Mouse (Mus musculus) lung, embryonic 15.5 days (tissue): Measurements from ENCODE around the gene Wdr20. TPM values are rescaled to one million over a fixed set of nuclear protein-coding genes. Genes with fewer than 3 reads are reported as not detected.

ENCODE experiments used
- ATAC-seq: fragments of 200-750 bp; cut with Nextera tagmentation; 2 replicates; pipeline ENCODE4 v1.8.0; 2017; ENCODE audit warnings: moderate number of reproducible peaks, borderline replicate concordance; ENCODE audit not compliant: low FRiP score, low TSS enrichment; ENCODE audit errors: extremely low read depth
- H3K27ac ChIP-seq: fragments of 300-500 bp; sonication (generic); 2 replicates; pipeline ENCODE4 v1.5.1; 2015; ENCODE audit warnings: moderate library complexity, mild to moderate bottlenecking, inconsistent platforms
- H3K27me3 ChIP-seq: fragments of 300-500 bp; sonication (generic); 2 replicates; pipeline ENCODE4 v1.6.1; 2015; ENCODE audit warnings: inconsistent platforms
- H3K36me3 ChIP-seq: fragments of 300-500 bp; sonication (generic); 2 replicates; pipeline ENCODE4 v1.6.1; 2015; ENCODE audit warnings: inconsistent platforms
- H3K4me1 ChIP-seq: fragments of 300-500 bp; sonication (generic); 2 replicates; pipeline ENCODE4 v1.6.1; 2015; ENCODE audit warnings: inconsistent platforms
- H3K4me2 ChIP-seq: fragments of 300-500 bp; sonication (generic); 2 replicates; pipeline ENCODE4 v1.6.1; 2015; ENCODE audit warnings: inconsistent platforms, mild to moderate bottlenecking, moderate library complexity
- H3K4me3 ChIP-seq: fragments of 300-500 bp; sonication (generic); 2 replicates; pipeline ENCODE4 v1.5.1; 2015; ENCODE audit warnings: mild to moderate bottlenecking, inconsistent platforms
- H3K9ac ChIP-seq: fragments of 300-500 bp; sonication (generic); 2 replicates; pipeline ENCODE4 v1.6.1; 2015; ENCODE audit warnings: inconsistent platforms
- H3K9me3 ChIP-seq: fragments of 300-500 bp; sonication (generic); 2 replicates; pipeline ENCODE4 v1.6.1; 2016; ENCODE audit warnings: inconsistent platforms
- WGBS: fragments of 180-500 bp; shearing (Covaris S2); methylation state at CpG from one replicate; pipeline ENCODE4 v1.1.7; 2015; 5-methylcytosine and 5-hydroxymethylcytosine counted together
- polyA plus RNA-seq: library from polyadenylated mRNA; unstranded; fragments of >200 nt; fragmentation: Nextera tagmentation; extraction: Ambion mirVana; gene quantifications from 2 replicates; pipeline ENCODE4 v1.2.1, GENCODE M21; 2015

Wdr20 gene
- polyA plus RNA-seq, 1 experiment from 2014 or later = 23.5 TPM

GRCm38 (mm10) chr12:110836729-110837128 is 99.0 kb downstream of the Wdr20 start:
- H3K4me1 ChIP-seq = peaks cover 2% of the 10 kb centered on the region; the same call in 1 of the 2 replicates
- no peak overlapping the region for H3K4me3 ChIP-seq

GRCm38 (mm10) chr12:110837192-110837841 is 99.6 kb downstream of the Wdr20 start:
- H3K9ac ChIP-seq = no peak overlapping the region

More at GRCm38 (mm10) chr12:110836729-110837128, 99.0 kb downstream of the Wdr20 start:
- H3K4me2 ChIP-seq = no peak overlapping the region
- no peaks in the 10 kb centered on the region for H3K27me3 ChIP-seq
- no peak overlapping the region for H3K9ac ChIP-seq
- WGBS = 35% methylated on average over 6 of the region's 6 CpGs
- peak overlapping the region; percentile 32 for H3K27ac ChIP-seq
- no peaks in the 10 kb centered on the region for H3K9me3 ChIP-seq
- no peaks in the 10 kb centered on the region for H3K36me3 ChIP-seq
- no peak for ATAC-seq

GRCm38 (mm10) chr12:110837850-110838249 is 100.1 kb downstream of the Wdr20 start:
- no peaks in the 10 kb centered on the region for H3K36me3 ChIP-seq
- ATAC-seq = no peak
- no peak overlapping the region for H3K27ac ChIP-seq
- H3K4me1 ChIP-seq = peaks cover 2% of the 10 kb centered on the region; the same call in 1 of the 2 replicates
- no peak overlapping the region for H3K4me2 ChIP-seq
- 83% methylated on average over 8 of the region's 8 CpGs for WGBS
- no peak overlapping the region for H3K9ac ChIP-seq
- no peaks in the 10 kb centered on the region for H3K9me3 ChIP-seq
- H3K4me3 ChIP-seq = no peak overlapping the region
- no peaks in the 10 kb centered on the region for H3K27me3 ChIP-seq

More at GRCm38 (mm10) chr12:110837192-110837841, 99.6 kb downstream of the Wdr20 start:
- H3K4me2 ChIP-seq = no peak overlapping the region
- H3K9me3 ChIP-seq = no peaks in the 10 kb centered on the region
- no peak overlapping the region for H3K4me3 ChIP-seq
- peaks cover 2% of the 10 kb centered on the region; the same call in 1 of the 2 replicates for H3K4me1 ChIP-seq
- 41% methylated on average over 5 of the region's 5 CpGs for WGBS
- ATAC-seq = no peak
- no peaks in the 10 kb centered on the region for H3K27me3 ChIP-seq
- H3K27ac ChIP-seq = peak overlapping the region; percentile 32
- no peaks in the 10 kb centered on the region for H3K36me3 ChIP-seq

- Histone ChIP-seq H3K27ac (peak within 1 kb of the TSS; percentile 6; the same call in 1 of the 2 replicates), H3K36me3 (no peaks in the 10 kb centered on the region), H3K9me3 (no peaks in the 10 kb centered on the region), H3K27me3 (no peaks in the 10 kb centered on the region), H3K4me3 (peak within 1 kb of the TSS; percentile 77), H3K4me2 (peak within 1 kb of the TSS; percentile 62), H3K9ac (peak within 1 kb of the TSS; percentile 49), H3K4me1 (peaks cover 14% of the 10 kb centered on the region; the same call in 1 of the 2 replicates)
- WGBS = under 1% methylated on average over 67 of the region's 71 CpGs
- peak; percentile 68 for ATAC-seq
Measured at GRCm38 (mm10) chr12:110840348-110841198, 102.8 kb downstream of the Wdr20 start, which contains the start of gene Mok. Gene Mok (minus strand): TSS chr12:110840939.

GRCm38 (mm10) chr12:110841731-110842493 is 104.2 kb downstream of the Wdr20 start:
- Histone ChIP-seq H3K4me2 (no peak overlapping the region), H3K36me3 (no peaks in the 10 kb centered on the region), H3K9me3 (no peaks in the 10 kb centered on the region), H3K27me3 (no peaks in the 10 kb centered on the region), H3K4me3 (no peak overlapping the region; the same call in 1 of the 2 replicates), H3K27ac (no peak overlapping the region), H3K4me1 (peaks cover 23% of the 10 kb centered on the region), H3K9ac (no peak overlapping the region)
- 70% methylated on average over 5 of the region's 5 CpGs for WGBS
- no peak for ATAC-seq

- H3K27me3 ChIP-seq = no peaks in the 10 kb centered on the region
- H3K4me3 ChIP-seq = peak overlapping the region; percentile 62
- 0 out of 2 replicates have a peak overlapping the region, but pooled peaks have one; percentile 85 for H3K27ac ChIP-seq
- no peaks in the 10 kb centered on the region for H3K9me3 ChIP-seq
- 17% methylated on average over 32 of the region's 32 CpGs for WGBS
- peak overlapping the region; percentile 49 for H3K9ac ChIP-seq
- peak overlapping the region; percentile 84 for H3K4me2 ChIP-seq
- no peak for ATAC-seq
- H3K4me1 ChIP-seq = peaks cover 23% of the 10 kb centered on the region
- no peaks in the 10 kb centered on the region for H3K36me3 ChIP-seq
Measured at GRCm38 (mm10) chr12:110843194-110844048, 105.7 kb downstream of the Wdr20 start.

GRCm38 (mm10) chr12:110844227-110845130 is 106.7 kb downstream of the Wdr20 start:
- under 1% methylated on average over 42 of the region's 42 CpGs for whole genome bisulfite sequencing
- ATAC-seq = peak; percentile 31; the same call in 1 of the 2 replicates

GRCm38 (mm10) chr12:110845131-110845880 is 107.6 kb downstream of the Wdr20 start:
- H3K9me3 ChIP-seq = no peaks in the 10 kb centered on the region
- peak overlapping the region; percentile 62 for H3K4me3 ChIP-seq
- peak overlapping the region; percentile 85 for H3K27ac ChIP-seq
- H3K36me3 ChIP-seq = no peaks in the 10 kb centered on the region
- peak overlapping the region; percentile 84 for H3K4me2 ChIP-seq
- ATAC-seq = peak; percentile 93
- peaks cover 23% of the 10 kb centered on the region for H3K4me1 ChIP-seq
- H3K27me3 ChIP-seq = no peaks in the 10 kb centered on the region
- peak overlapping the region; percentile 54 for H3K9ac ChIP-seq
- under 1% methylated on average over 36 of the region's 36 CpGs for WGBS

More at GRCm38 (mm10) chr12:110844227-110845130, 106.7 kb downstream of the Wdr20 start:
- Histone ChIP-seq H3K27me3 (no peaks in the 10 kb centered on the region), H3K27ac (peak overlapping the region; percentile 85), H3K36me3 (no peaks in the 10 kb centered on the region), H3K4me2 (peak overlapping the region; percentile 84), H3K9ac (peak overlapping the region; percentile 49), H3K4me1 (peaks cover 23% of the 10 kb centered on the region), H3K9me3 (no peaks in the 10 kb centered on the region), H3K4me3 (peak overlapping the region; percentile 62)

- no peak for ATAC-seq
- peak overlapping the region; percentile 84 for H3K4me2 ChIP-seq
- H3K4me3 ChIP-seq = peak overlapping the region; percentile 62
- no peak overlapping the region for H3K27ac ChIP-seq
- no peaks in the 10 kb centered on the region for H3K36me3 ChIP-seq
- H3K27me3 ChIP-seq = no peaks in the 10 kb centered on the region
- peaks cover 28% of the 10 kb centered on the region for H3K4me1 ChIP-seq
- WGBS = 65% methylated on average over 6 of the region's 6 CpGs
- H3K9ac ChIP-seq = peak overlapping the region; percentile 54; the same call in 1 of the 2 replicates
- H3K9me3 ChIP-seq = no peaks in the 10 kb centered on the region
Measured at GRCm38 (mm10) chr12:110846191-110846765, 108.5 kb downstream of the Wdr20 start.
